Mouse (Mus musculus) megakaryocyte, adult 5-6 weeks (primary cell): Measurements from ENCODE around the gene Fgf18. TPM values are rescaled to one million over a fixed set of nuclear protein-coding genes. Genes with fewer than 3 reads are reported as not detected.

Source experiments
- ATAC-seq: 2 replicates; pipeline ENCODE4 v1.8.0; 2016; ENCODE audit warnings: mild to moderate bottlenecking, inconsistent platforms; ENCODE audit not compliant: poor library complexity, severe bottlenecking
- total RNA-seq, 2 experiments: library from RNA; stranded (forward) in 1 of 2; stranded (reverse) in 1 of 2; fragments of 153-499, 151-499 nt in 1 of 2; fragments of 221-1000, 200-1000 nt in 1 of 2; gene quantifications; 2 replicates each; pipeline versions ENCODE4 v1.2.3 to v1.2.4; 2015 to 2017

Gene Fgf18
- total RNA-seq, 2 experiments from 2014 or later: not detected

- no peak for ATAC-seq
These were observed 28.1 kb downstream of the Fgf18 start for GRCm38 (mm10) chr11:33119116-33119515.

GRCm38 (mm10) chr11:33118480-33118879 lies 28.7 kb downstream of the Fgf18 start:
- ATAC-seq: no peak

GRCm38 (mm10) chr11:33115796-33116195 lies 31.4 kb downstream of the Fgf18 start:
- no peak for ATAC-seq

DNA sequence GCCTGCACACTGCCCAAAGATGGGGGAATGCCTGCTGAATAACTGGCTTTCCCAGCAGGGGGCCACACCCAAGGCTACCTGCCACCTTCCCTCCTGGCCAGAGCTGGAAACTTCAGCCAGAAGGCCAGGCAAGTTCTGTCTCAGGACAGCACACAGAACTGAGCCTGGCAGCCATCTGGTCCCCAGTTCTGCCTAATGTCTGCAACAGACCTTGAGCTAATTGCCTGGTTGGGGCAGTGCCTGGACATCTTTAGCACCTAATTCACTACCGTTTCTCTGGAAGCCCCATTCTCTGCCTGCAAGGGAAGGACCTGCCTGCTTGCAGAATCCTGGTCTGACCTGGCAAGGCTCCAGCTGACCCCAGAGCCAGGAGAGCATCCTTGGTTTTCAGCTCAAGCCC lies 34.8 kb downstream of the Fgf18 start:
- no peak for ATAC-seq

- no peak for ATAC-seq
These were observed 37.1 kb downstream of the Fgf18 start for GRCm38 (mm10) chr11:33110111-33110510.

- no peak for ATAC-seq
These were observed 39.7 kb downstream of the Fgf18 start for GRCm38 (mm10) chr11:33107540-33107939.

DNA sequence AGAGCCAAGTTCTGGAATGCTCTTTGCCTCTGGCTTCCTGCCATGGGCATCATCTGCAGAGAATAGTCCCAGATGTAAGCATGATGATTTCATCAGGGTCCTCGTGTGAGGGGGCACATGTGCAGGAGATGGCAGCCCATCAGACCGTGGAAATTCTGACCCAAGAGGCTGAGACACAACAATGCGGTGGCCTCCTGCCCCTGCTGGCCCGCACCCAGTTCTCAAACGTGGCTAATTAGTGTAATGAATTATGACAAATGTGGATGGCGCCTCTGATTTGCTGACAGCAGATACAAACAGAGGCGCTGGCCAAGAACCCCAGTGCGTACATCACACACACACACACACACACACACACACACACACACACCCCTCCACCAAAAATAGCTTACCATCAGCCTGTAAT lies 42.3 kb downstream of the Fgf18 start:
- no peak for ATAC-seq

GRCm38 (mm10) chr11:33103291-33103943 lies 43.8 kb downstream of the Fgf18 start:
- no peak for ATAC-seq

DNA sequence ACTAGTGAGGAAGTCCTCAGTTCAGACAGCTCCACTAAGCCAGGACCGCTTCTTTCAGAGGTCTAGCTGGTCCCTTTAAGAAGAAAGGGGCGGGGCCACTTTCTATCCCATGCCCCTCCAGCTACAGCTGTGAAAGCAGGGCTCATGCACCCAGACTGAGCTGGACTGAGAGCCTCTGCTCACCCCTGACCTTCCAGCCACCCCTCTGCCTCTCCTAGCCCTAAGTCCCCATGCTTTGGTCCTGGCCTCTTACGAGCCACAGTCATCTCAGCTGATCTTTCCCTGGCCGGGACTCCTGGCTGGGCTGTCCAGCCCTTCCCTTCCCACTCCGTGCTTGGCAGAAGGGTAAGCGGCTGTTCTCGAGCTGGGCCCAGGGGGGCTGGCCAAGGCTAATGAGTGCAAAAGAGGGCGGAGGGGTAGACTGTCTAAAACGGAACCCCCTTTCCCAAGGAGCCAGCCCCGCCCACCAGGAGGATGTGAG lies 47.1 kb downstream of the Fgf18 start:
- ATAC-seq: no peak

GRCm38 (mm10) chr11:33099425-33099824 lies 47.8 kb downstream of the Fgf18 start:
- ATAC-seq: no peak

- ATAC-seq: no peak
These were observed 48.8 kb downstream of the Fgf18 start for GRCm38 (mm10) chr11:33098446-33098845.

DNA sequence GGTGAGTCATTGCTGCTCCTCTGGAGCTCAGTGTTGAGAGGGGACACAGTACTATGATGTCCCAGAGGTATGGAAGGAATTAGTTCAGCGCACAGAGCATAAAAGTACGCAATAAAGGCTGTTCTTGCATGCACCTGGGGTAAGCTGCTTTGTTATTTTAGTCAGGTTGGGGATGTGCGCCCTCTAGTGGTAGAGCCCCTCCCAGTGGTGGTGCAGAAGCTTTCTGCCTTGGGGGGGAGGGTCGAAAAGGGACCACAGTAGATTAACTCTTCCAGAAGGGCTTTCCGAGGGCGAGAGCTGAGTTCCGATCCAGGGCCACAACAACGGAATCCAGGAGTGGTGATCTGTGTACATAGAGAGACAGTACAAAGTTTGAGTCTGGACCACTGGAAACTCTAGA lies 49.3 kb downstream of the Fgf18 start:
- no peak for ATAC-seq

DNA sequence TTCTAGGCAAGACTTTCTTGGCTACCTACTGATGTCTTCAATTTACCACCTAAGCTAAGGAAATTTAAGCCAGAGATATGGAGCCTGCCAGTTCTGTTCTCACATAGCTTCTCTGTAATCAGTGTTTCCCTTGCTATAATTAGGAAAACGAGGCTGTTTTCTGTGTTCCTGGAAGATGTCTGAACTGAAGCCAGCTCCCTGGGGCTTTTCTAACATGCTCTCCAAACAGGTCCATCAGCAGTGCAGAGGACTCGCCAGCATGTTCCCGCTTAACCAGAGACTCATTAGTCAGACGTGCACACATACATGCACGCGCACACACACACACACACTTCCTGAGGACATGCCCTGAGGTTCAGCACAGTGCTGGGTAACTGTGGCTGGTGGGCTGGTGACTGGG lies 57.3 kb downstream of the Fgf18 start:
- ATAC-seq: no peak

DNA sequence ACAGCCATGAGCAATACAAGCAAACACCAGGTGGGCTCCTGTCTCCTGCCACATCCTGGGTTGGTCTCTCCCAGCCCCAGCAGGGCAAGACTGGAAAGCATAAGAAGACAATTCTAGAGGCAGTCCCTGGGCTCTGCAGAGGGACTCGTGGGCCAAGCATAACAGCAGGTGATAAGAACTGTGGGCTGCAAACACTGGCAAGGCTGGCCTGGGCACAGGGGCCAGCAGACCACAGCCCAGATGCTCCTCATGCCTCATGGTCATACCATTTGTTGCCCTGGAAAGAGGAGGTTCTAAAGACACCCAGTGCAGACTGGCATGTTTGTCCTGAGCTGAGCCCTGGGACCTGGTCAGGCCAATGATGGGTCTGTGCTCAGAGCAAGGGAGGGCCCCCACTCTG lies 59.0 kb downstream of the Fgf18 start:
- no peak for ATAC-seq

- ATAC-seq: no peak
These were observed 61.2 kb downstream of the Fgf18 start for GRCm38 (mm10) chr11:33086046-33086445.

DNA sequence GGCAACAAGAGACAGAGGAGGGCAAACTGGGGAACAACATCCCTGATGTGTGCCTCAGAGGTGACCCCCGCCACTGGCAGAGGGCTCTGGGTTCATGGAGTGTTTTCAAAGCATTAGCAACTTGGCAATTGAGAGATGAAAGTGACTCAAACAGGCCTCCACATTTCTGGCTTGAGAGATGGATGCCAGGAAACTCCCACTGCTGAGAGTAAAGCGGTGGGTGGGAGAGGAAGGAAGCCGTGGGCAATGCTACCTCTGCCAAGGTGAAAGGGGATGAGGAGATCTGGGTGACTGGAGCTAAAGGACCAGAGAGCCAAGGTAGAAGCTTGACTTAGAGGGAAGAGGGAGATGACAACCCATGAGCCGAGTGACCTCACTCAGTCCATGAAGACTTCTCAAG lies 61.7 kb downstream of the Fgf18 start:
- no peak for ATAC-seq

- ATAC-seq: no peak
These were observed 62.1 kb downstream of the Fgf18 start for GRCm38 (mm10) chr11:33085054-33085453.

- no peak for ATAC-seq
These were observed 63.2 kb downstream of the Fgf18 start for GRCm38 (mm10) chr11:33084041-33084440.

GRCm38 (mm10) chr11:33081175-33081574 lies 66.0 kb downstream of the Fgf18 start:
- no peak for ATAC-seq

DNA sequence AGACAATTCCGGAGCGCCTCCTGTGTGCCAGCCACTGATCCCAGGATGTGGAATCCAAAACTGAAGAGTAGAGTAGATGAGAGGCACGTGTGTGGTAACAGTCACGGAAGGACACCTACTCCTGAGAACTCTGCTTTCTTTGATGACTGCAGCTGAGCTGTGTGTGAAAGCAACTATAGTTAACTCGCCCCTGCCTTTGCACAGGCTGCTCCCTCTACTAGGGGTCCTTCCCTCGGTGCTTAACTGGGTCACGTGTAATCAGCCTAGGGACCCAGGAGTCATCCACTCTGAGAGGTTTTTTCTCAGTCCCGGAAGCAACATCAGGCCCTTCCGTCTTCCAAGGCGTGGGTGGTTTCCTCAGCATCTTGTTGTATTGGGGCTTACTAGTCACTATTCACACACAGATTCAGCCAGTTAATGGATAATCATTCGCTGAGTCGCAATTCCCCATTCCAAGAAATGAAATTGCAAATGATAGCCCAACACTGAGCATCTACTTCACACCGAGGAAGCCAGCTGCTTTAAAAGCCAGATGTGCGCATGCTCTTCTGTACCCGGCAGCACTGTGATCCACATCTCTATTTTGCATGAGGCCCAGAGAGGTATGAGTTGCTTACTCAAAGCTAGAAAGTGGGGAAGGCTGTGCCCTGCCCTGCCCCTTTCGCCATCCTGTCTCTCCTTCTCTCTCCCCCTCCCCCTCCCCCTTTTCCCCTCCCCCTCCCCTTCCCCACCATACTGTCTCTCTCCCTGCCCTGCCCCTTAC lies 67.0 kb downstream of the Fgf18 start:
- no peak for ATAC-seq

DNA sequence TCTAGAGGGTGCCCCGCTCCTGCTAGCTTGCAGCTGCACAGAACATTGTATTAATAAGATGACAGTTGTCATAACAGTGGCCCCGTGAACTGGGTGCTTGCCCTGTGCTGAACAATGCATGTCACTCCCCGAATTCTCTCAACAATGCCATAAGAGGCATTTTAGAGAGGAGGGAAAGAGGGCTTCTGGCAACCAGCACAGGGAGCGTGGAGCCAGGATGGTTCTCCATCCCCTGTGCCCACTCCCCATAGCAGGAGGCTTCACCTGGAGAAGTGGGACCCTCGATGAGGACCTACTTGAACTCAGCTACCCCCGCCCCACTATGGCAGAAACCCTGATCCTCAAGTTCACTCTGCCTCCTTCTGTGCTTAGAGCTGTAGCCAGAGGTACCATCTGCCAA lies 67.8 kb downstream of the Fgf18 start:
- ATAC-seq: no peak

DNA sequence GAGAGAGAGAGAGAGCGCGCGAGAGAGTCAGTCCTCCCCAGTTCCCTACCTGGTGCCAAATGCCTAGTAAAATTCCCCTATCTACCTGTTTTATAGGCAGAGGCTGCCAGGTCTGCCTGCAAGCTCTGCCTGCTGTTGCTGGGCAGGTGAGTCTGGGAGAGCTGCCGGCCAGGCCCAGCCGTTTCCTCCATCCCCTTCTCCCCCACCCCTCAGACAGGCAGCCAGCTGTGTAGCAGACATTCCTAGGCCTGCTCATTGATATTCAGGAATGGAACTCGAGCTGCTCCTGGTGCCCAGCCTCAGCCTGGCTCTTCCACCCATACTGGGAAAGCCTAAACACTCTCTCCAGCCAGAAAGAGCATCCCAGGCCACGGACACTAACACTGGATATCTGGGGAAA lies 69.2 kb downstream of the Fgf18 start:
- no peak for ATAC-seq
